Mouse (Mus musculus) intestine, embryonic 15.5 days (tissue): ENCODE results near the gene Fam171b. TPM values are rescaled to one million over a fixed set of nuclear protein-coding genes. Genes with fewer than 3 reads are reported as not detected.

Source experiments
- polyA plus RNA-seq: library from polyadenylated mRNA; unstranded; fragments of >200 nt; fragmentation: Nextera tagmentation; extraction: Ambion mirVana; gene quantifications from 2 replicates; pipeline ENCODE4 v1.2.1, GENCODE M21; 2015

Gene Fam171b
- polyA plus RNA-seq, 1 experiment from 2014 or later = 8.9 TPM

Other genes starting within 250 kb of the Fam171b start
- 108 and 145 TPM in 2 replicates for gene Zc3h15, start 168.2 kb upstream of the Fam171b start, polyA plus RNA-seq
- gene Itgav, start 88.2 kb upstream of the Fam171b start, polyA plus RNA-seq = 61.3 and 76.7 TPM in 2 replicates
- not detected in 2 replicates for gene Zswim2, start 128.6 kb downstream of the Fam171b start, polyA plus RNA-seq
- gene Gm13698, start 143.1 kb downstream of the Fam171b start, polyA plus RNA-seq = not detected in 2 replicates
- not detected in 2 replicates for gene Gm13693, start 148.9 kb downstream of the Fam171b start, polyA plus RNA-seq
- not detected in 2 replicates for gene Gm13695, start 154.7 kb downstream of the Fam171b start, polyA plus RNA-seq
- not detected in 2 replicates for gene Gm13696, start 160.5 kb downstream of the Fam171b start, polyA plus RNA-seq
- gene Gm13694, start 166.3 kb downstream of the Fam171b start, polyA plus RNA-seq = not detected in 2 replicates
- gene Gm13697, start 172.1 kb downstream of the Fam171b start, polyA plus RNA-seq = not detected in 2 replicates
- gene Gm13691, start 177.9 kb downstream of the Fam171b start, polyA plus RNA-seq = not detected in 2 replicates